Mouse (Mus musculus): ENCODE results near the gene Padi4. TPM values are rescaled to one million over a fixed set of nuclear protein-coding genes. Genes with fewer than 3 reads are reported as not detected.

The Padi4 gene
- polyA plus RNA-seq, 1 experiment from 2014 or later, result 1.4 TPM

DNA sequence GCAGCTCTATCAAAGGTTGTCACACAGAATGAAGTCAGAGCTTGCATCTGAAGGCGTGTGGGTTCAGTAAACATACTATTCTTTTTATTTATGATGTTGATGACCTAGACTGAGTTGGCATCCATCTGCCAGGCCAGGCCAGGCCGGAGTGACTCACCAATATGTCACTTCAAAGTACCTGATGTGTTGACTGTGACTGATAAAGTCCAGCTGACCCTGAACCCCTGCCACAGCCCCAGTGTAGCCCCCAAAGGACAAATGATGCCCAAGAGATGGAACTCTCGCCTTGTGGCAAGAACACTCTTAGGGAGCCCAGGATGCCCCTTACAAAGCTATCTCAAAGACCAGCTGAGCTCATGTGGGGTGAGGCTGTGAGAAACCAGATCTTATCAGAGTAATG lies 18.2 kb downstream of the Padi4 start:
- Histone ChIP-seq H3K4me2 (no peak overlapping the region), H3K4me3 (replicated peaks) (no peak overlapping the region), H3K4me1 (peaks cover 11% of the 10 kb centered on the region), H3K27me3 (peaks cover 3% of the 10 kb centered on the region; the same call in 1 of the 2 replicates), H3K9ac (no peak overlapping the region), H3K36me3 (no peaks in the 10 kb centered on the region), H3K9me3 (replicated peaks) (no peaks in the 10 kb centered on the region), H3K27ac (no peak overlapping the region)
- 80% methylated on average over 3 of the region's 3 CpGs for WGBS
- no peak for ATAC-seq (replicated peaks; ENCODE audit: low FRiP score)

DNA sequence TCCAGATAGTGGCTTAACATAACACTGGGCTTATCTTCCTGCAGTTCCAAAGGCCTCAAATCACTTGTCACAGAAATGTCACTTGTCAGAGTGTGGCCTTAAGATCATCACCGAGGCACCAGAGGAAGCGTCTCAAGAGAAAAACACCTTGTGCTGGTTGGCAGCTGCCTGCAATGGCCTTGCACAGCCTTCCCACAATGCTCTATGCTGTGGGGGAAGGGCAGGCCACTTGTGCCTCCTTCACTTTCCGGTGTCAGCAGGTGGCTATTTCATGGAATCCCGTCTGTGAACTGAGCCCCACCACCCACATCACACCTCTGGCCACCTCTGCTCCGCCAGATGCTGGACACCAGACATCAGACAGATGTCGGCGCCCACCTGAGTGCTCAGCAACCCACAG lies 20.7 kb downstream of the Padi4 start:
- no peak for ATAC-seq (replicated peaks; ENCODE audit: low FRiP score)
- H3K4me3 ChIP-seq (replicated peaks), result no peak overlapping the region
- no peak overlapping the region for H3K4me2 ChIP-seq
- no peaks in the 10 kb centered on the region for H3K9me3 ChIP-seq (replicated peaks)
- peaks cover 3% of the 10 kb centered on the region; the same call in 1 of the 2 replicates for H3K27me3 ChIP-seq
- H3K9ac ChIP-seq, result no peak overlapping the region
- WGBS, result 58% methylated on average over 7 of the region's 7 CpGs
- H3K4me1 ChIP-seq, result peaks cover 20% of the 10 kb centered on the region
- no peak overlapping the region for H3K27ac ChIP-seq
- H3K36me3 ChIP-seq, result no peaks in the 10 kb centered on the region

DNA sequence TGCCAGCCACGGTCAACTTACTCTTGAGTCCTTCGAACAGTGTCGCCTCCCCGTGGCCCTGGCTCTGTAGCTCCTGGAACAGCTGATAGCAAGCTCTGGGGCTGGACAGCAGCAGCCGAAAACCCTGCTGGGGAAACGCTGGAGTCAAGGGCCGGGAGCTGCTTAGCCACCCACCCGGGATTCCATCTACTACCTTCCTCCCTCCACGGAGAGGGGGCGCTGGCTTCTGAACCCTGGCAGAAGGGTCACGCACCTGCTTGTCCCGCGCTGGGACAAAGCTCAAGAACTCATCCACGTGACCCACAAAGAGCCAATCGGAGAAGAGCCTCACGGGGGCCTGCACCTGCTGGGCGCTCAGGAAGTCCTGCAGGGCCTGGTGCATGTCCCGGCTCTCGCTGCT lies 23.7 kb downstream of the Padi4 start:
- Histone ChIP-seq H3K9me3 (replicated peaks) (no peaks in the 10 kb centered on the region), H3K27ac (no peak overlapping the region), H3K4me1 (peaks cover 15% of the 10 kb centered on the region), H3K36me3 (no peaks in the 10 kb centered on the region), H3K9ac (peak overlapping the region; percentile 12; the same call in 1 of the 2 replicates), H3K27me3 (peaks cover 3% of the 10 kb centered on the region; the same call in 1 of the 2 replicates), H3K4me3 (replicated peaks) (peak overlapping the region; percentile 20; the same call in 1 of the 2 replicates), H3K4me2 (peak overlapping the region; percentile 53)
- ATAC-seq (replicated peaks; ENCODE audit: low FRiP score), result no peak
- 7% methylated on average over 19 of the region's 19 CpGs for WGBS

- Histone ChIP-seq H3K9ac (no peak overlapping the region), H3K27ac (no peak overlapping the region), H3K9me3 (replicated peaks) (no peaks in the 10 kb centered on the region), H3K4me2 (no peak overlapping the region), H3K4me1 (peaks cover 15% of the 10 kb centered on the region), H3K27me3 (peaks cover 3% of the 10 kb centered on the region), H3K4me3 (replicated peaks) (no peak overlapping the region), H3K36me3 (no peaks in the 10 kb centered on the region)
- WGBS, result 28% methylated on average over 12 of the region's 12 CpGs
- ATAC-seq (replicated peaks; ENCODE audit: low FRiP score), result no peak
Observed at GRCm38 (mm10) chr4:140747978-140748377, 26.1 kb downstream of the Padi4 start.

DNA sequence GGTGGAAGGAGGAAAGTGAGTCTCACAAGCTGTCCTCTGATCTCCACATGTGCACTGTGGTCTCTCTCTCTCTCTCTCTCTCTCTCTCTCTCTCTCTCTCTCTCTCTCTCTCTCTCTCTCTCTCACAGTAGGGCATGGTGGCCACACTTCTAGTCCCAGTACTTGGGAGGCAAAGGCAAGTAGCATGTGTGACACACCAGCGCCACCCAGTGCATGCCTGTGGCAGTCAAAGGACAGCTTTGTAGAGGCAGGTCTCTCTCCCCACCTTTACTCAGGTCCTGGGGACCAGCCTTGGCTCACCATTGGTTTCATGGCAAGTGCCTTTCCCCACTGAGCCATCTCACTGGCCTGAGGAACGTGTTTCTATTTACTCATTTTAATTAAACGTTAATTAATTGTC lies 29.4 kb downstream of the Padi4 start:
- Histone ChIP-seq H3K4me1 (peaks cover 5% of the 10 kb centered on the region; the same call in 1 of the 2 replicates), H3K4me2 (no peak overlapping the region), H3K4me3 (replicated peaks) (no peak overlapping the region), H3K36me3 (no peaks in the 10 kb centered on the region), H3K9ac (no peak overlapping the region), H3K9me3 (replicated peaks) (no peaks in the 10 kb centered on the region), H3K27ac (no peak overlapping the region), H3K27me3 (no peaks in the 10 kb centered on the region; the same call in 1 of the 2 replicates)
- ATAC-seq (replicated peaks; ENCODE audit: low FRiP score), result no peak
- WGBS, result 21% methylated on average over 3 of the region's 3 CpGs

DNA sequence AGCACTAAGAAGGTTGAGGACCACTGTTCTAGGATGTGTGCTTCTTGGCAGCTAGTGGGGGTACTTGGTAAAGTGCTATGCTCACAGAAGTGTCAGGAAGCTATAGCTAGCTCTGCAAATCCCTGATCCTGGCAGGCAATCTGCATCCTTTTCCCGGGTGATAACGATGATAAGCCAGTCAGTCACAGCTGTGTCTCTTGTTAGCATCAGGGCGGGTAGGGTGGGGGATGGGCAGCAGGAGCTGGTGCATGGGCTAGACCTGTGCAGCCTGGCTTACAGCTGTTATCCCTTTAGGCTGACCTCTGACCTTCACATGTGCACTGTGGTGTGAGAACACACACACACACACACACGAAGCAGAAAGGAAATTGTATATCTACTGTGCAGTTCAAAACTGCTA lies 30.9 kb downstream of the Padi4 start:
- no peak overlapping the region for H3K9ac ChIP-seq
- 48% methylated on average over 4 of the region's 4 CpGs for WGBS
- H3K4me3 ChIP-seq (replicated peaks), result no peak overlapping the region
- peaks cover 4% of the 10 kb centered on the region; the same call in 1 of the 2 replicates for H3K4me1 ChIP-seq
- ATAC-seq (replicated peaks; ENCODE audit: low FRiP score), result no peak
- H3K27ac ChIP-seq, result no peak overlapping the region
- H3K4me2 ChIP-seq, result no peak overlapping the region
- no peaks in the 10 kb centered on the region for H3K9me3 ChIP-seq (replicated peaks)
- no peaks in the 10 kb centered on the region; the same call in 1 of the 2 replicates for H3K27me3 ChIP-seq
- H3K36me3 ChIP-seq, result no peaks in the 10 kb centered on the region

- H3K4me2 ChIP-seq, result no peak within 1 kb of the TSS
- no peak within 1 kb of the TSS for H3K27ac ChIP-seq
- H3K36me3 ChIP-seq, result no peaks in the 10 kb centered on the region
- H3K4me3 ChIP-seq (replicated peaks), result no peak within 1 kb of the TSS
- H3K9ac ChIP-seq, result no peak within 1 kb of the TSS
- no peaks in the 10 kb centered on the region for H3K4me1 ChIP-seq
- H3K27me3 ChIP-seq, result no peaks in the 10 kb centered on the region; the same call in 1 of the 2 replicates
- ATAC-seq (replicated peaks; ENCODE audit: low FRiP score), result no peak
- H3K9me3 ChIP-seq (replicated peaks), result no peaks in the 10 kb centered on the region
- WGBS, result 68% methylated on average over 2 of the region's 2 CpGs
Observed at GRCm38 (mm10) chr4:140742543-140742942, 31.5 kb downstream of the Padi4 start, which contains the start of gene Padi6. Gene Padi6, minus strand, starts transcription at chr4:140742643.

- ATAC-seq (replicated peaks; ENCODE audit: low FRiP score), result no peak
- Histone ChIP-seq H3K9ac (no peak overlapping the region), H3K27me3 (no peaks in the 10 kb centered on the region; the same call in 1 of the 2 replicates), H3K4me3 (replicated peaks) (no peak overlapping the region), H3K4me1 (no peaks in the 10 kb centered on the region), H3K4me2 (no peak overlapping the region), H3K27ac (no peak overlapping the region), H3K9me3 (replicated peaks) (no peaks in the 10 kb centered on the region), H3K36me3 (no peaks in the 10 kb centered on the region)
- WGBS, result 79% methylated on average over 6 of the region's 6 CpGs
Observed at GRCm38 (mm10) chr4:140741401-140741800, 32.6 kb downstream of the Padi4 start.

- Histone ChIP-seq H3K9ac (no peak overlapping the region), H3K9me3 (replicated peaks) (no peaks in the 10 kb centered on the region), H3K4me2 (no peak overlapping the region), H3K4me3 (replicated peaks) (no peak overlapping the region), H3K27me3 (no peaks in the 10 kb centered on the region; the same call in 1 of the 2 replicates), H3K4me1 (no peaks in the 10 kb centered on the region), H3K27ac (no peak overlapping the region), H3K36me3 (no peaks in the 10 kb centered on the region)
- WGBS, result 90% methylated on average over 11 of the region's 11 CpGs
- ATAC-seq (replicated peaks; ENCODE audit: low FRiP score), result no peak
Observed at GRCm38 (mm10) chr4:140740655-140741054, 33.4 kb downstream of the Padi4 start.

DNA sequence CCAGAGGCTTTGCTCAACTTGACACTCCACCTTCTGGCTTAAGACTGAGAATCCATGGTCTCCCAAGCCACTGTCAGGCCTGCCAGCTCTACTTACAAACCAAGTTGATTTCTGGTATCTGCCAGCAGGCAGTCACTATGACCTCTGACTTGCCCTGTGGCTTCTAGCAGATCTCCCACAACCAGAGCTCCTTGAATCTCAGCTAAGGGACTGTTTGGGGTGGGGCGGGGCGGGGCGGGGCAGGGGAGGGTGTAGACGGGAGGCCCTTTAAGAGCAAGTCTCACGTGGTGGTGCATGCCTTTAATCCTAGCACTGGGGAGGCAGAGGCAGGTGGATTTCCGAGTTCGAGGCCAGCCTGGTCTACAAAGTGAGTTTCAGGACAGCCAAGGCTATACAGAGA lies 41.2 kb downstream of the Padi4 start:
- 68% methylated on average over 7 of the region's 7 CpGs for WGBS
- Histone ChIP-seq H3K4me1 (no peaks in the 10 kb centered on the region), H3K9me3 (replicated peaks) (no peaks in the 10 kb centered on the region), H3K4me3 (replicated peaks) (no peak overlapping the region), H3K4me2 (no peak overlapping the region), H3K36me3 (no peaks in the 10 kb centered on the region), H3K27me3 (no peaks in the 10 kb centered on the region), H3K27ac (no peak overlapping the region), H3K9ac (no peak overlapping the region)
- ATAC-seq (replicated peaks; ENCODE audit: low FRiP score), result no peak

GRCm38 (mm10) chr4:140731654-140732053 lies 42.4 kb downstream of the Padi4 start:
- Histone ChIP-seq H3K27me3 (no peaks in the 10 kb centered on the region), H3K9ac (no peak overlapping the region), H3K4me1 (no peaks in the 10 kb centered on the region), H3K4me3 (replicated peaks) (no peak overlapping the region), H3K27ac (no peak overlapping the region), H3K36me3 (0 out of 2 replicates have a peak, but pooled peaks cover 4% of the 10 kb centered on the region), H3K9me3 (replicated peaks) (no peaks in the 10 kb centered on the region), H3K4me2 (no peak overlapping the region)
- 82% methylated on average over 4 of the region's 4 CpGs for WGBS
- no peak for ATAC-seq (replicated peaks; ENCODE audit: low FRiP score)

- Histone ChIP-seq H3K27ac (no peak overlapping the region), H3K9ac (no peak overlapping the region), H3K4me3 (replicated peaks) (no peak overlapping the region), H3K27me3 (no peaks in the 10 kb centered on the region), H3K4me2 (no peak overlapping the region), H3K9me3 (replicated peaks) (no peaks in the 10 kb centered on the region), H3K4me1 (no peaks in the 10 kb centered on the region), H3K36me3 (peaks cover 45% of the 10 kb centered on the region)
- no peak for ATAC-seq (replicated peaks; ENCODE audit: low FRiP score)
- 88% methylated on average over 12 of the region's 12 CpGs for WGBS
Observed at GRCm38 (mm10) chr4:140726907-140727306, 47.1 kb downstream of the Padi4 start.

DNA sequence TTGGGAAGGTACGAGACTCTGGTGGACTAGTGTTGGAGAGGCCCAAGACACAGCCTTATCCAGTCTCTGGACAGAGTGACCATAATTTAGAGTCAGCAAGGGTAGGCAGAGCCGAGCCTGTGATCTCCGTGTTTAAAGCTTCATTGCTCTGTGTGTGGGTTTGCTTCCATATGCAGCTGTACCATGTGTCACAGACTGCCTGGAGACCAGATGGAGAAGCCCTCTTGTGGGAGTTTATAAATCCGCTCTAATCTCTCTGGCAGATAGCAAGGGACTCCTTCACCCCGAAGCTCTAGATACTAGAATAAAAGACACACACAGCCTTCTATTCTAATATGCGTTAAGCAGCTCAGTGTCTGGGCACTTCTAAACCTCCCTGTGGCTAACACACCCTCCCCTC lies 49.3 kb downstream of the Padi4 start:
- Histone ChIP-seq H3K4me2 (no peak overlapping the region), H3K9me3 (replicated peaks) (no peaks in the 10 kb centered on the region), H3K36me3 (peaks cover 66% of the 10 kb centered on the region), H3K4me1 (no peaks in the 10 kb centered on the region), H3K27me3 (no peaks in the 10 kb centered on the region), H3K9ac (no peak overlapping the region), H3K27ac (no peak overlapping the region), H3K4me3 (replicated peaks) (no peak overlapping the region)
- WGBS, result 83% methylated on average over 6 of the region's 6 CpGs
- no peak for ATAC-seq (replicated peaks; ENCODE audit: low FRiP score)

All from kidney, embryonic 15.5 days (tissue).